Mouse (Mus musculus): Measurements from ENCODE around the gene Apon. TPM values are rescaled to one million over a fixed set of nuclear protein-coding genes. Genes with fewer than 3 reads are reported as not detected.
"Not testable (repeated sequence)": the region's sequence is repeated elsewhere in the genome, so short reads cannot be mapped to it uniquely, and the experiment has no call there.

Gene Apon
- polyA plus RNA-seq, 1 experiment from 2014 or later, result 0.70 TPM

DNA sequence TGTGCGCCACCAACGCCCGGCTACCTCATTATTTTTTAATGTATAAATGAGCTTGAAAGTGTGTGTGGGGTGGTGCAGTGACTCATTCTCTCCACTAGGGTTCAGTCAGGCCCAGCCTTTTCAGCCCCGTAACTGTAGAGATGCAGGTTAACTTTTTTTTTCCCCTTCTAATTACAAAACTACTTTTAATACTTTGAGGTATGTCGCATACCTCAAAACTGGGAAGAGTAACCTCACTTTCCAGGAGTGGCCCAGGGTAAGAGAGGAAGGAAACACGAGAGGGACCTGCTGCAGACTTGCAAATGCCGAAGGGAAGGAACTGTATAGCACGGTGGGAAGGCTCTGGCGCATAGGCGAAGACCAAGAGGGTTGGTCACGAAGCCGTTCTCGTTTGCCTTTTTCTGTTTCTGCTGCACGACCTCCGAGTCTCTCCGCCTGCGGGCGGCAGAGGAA lies 41.0 kb upstream of the Apon start:
- 2% methylated on average over 18 of the region's 18 CpGs for WGBS
- Histone ChIP-seq H3K4me3 (ENCODE audit: low read length) (peak overlapping the region; percentile 32), H3K27me3 (ENCODE audit: control insufficient read depth, insufficient read depth, low read length) (0 out of 2 replicates have a peak, but pooled peaks cover 6% of the 10 kb centered on the region), H3K9me3 (ENCODE audit: control insufficient read depth, low read length) (no peaks in the 10 kb centered on the region), H3K27ac (ENCODE audit: low read depth, low read length) (no peak overlapping the region), H3K4me1 (ENCODE audit: control insufficient read depth, insufficient read depth, low read length) (peaks cover 8% of the 10 kb centered on the region; the same call in 1 of the 2 replicates), H3K36me3 (ENCODE audit: control insufficient read depth, insufficient read depth, low read length) (peaks cover 5% of the 10 kb centered on the region), H3K4me2 (replicated peaks; ENCODE audit: low read depth, low read length) (peak overlapping the region; percentile 54), H3K9ac (ENCODE audit: low read depth, low read length) (peak overlapping the region; percentile 45; the same call in 1 of the 2 replicates)
- ATAC-seq (ENCODE audit: low FRiP score, low TSS enrichment), result peak; percentile 53

DNA sequence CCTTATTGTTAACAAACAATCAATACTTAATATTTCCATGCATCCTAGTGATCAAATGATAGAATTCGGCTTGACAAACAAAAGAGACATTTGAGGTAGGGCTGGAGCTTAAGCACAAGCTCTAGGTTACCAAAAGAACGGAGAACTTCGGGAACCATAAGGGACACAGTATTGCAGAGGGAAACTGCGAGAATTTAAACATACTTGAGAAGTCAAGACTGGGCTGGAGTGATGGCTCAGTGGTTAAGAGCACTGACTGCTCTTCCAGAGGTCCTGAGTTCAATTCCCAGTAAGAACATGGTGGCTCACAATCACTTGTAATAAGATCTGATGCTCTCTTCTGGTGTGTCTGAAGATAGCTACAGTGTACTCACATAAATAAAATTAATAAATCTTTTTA lies 39.8 kb upstream of the Apon start:
- ATAC-seq (ENCODE audit: low FRiP score, low TSS enrichment); H3K4me3 ChIP-seq (ENCODE audit: low read length); H3K36me3 ChIP-seq (ENCODE audit: control insufficient read depth, insufficient read depth, low read length); H3K9ac ChIP-seq (ENCODE audit: low read depth, low read length); H3K4me2 ChIP-seq (replicated peaks; ENCODE audit: low read depth, low read length); H3K4me1 ChIP-seq (ENCODE audit: control insufficient read depth, insufficient read depth, low read length); H3K9me3 ChIP-seq (ENCODE audit: control insufficient read depth, low read length); H3K27me3 ChIP-seq (ENCODE audit: control insufficient read depth, insufficient read depth, low read length); H3K27ac ChIP-seq (ENCODE audit: low read depth, low read length): not testable (repeated sequence)
- 85% methylated on average over 4 of the region's 4 CpGs for WGBS

DNA sequence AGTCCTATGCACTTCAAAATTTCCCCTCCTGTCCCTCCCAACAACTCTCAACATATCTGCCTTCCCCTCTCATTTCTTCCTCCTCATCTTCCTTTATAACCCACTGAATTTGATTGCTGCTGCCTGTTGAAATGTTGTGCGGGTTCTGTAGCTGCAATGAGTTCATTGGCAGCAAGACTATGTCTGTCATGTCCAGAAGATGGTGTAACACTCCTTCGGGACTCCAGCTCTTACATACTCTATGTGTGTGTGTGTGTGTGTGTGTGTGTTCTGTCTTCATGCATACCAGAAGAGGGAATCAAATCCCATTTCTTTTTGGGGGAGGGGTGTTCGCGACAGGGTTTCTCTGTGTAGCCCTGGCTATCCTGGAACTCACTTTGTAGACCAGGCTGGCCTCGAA lies 38.9 kb upstream of the Apon start:
- Histone ChIP-seq H3K4me3 (ENCODE audit: low read length) (no peak overlapping the region), H3K27me3 (ENCODE audit: control insufficient read depth, insufficient read depth, low read length) (0 out of 2 replicates have a peak, but pooled peaks cover 6% of the 10 kb centered on the region), H3K4me1 (ENCODE audit: control insufficient read depth, insufficient read depth, low read length) (peaks cover 8% of the 10 kb centered on the region; the same call in 1 of the 2 replicates), H3K36me3 (ENCODE audit: control insufficient read depth, insufficient read depth, low read length) (peaks cover 5% of the 10 kb centered on the region), H3K9ac (ENCODE audit: low read depth, low read length) (no peak overlapping the region), H3K9me3 (ENCODE audit: control insufficient read depth, low read length) (no peaks in the 10 kb centered on the region), H3K4me2 (replicated peaks; ENCODE audit: low read depth, low read length) (no peak overlapping the region), H3K27ac (ENCODE audit: low read depth, low read length) (no peak overlapping the region)
- 88% methylated on average over 5 of the region's 5 CpGs for WGBS
- ATAC-seq (ENCODE audit: low FRiP score, low TSS enrichment), result no peak

DNA sequence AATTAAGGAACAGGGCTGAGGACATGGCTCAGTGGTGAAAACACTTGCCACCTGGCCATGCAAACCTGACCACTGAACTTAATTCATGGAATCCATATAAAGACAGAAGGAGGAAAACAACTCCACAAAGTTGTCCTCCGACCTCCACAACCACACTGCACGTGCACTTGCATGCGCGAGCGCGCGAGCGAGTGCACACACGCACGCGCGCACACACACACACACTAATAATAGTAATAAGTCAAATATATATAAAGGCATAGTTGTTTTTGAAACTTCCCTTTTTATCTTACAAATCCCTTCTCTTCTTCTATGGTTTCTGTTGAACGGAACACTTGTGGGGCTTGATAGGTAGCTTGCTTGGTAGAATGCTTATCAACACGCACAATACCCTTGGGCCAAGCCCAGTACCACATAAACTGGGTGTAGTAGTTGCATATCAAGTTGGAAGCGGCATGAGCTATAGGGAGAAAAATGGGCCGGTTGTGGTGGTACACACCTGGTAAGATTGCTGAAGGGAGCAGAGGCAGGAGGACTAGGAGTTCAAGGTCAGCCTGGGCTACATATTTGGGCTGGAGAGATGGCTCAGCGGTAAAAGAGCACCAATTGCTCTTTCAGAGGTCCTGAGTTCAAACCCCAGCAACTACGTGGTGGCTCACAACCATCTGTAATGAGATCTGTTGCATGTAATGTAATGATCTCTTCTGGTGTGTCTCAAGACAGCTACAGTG lies 35.3 kb upstream of the Apon start:
- no peak overlapping the region for H3K27ac ChIP-seq (ENCODE audit: low read depth, low read length)
- H3K36me3 ChIP-seq (ENCODE audit: control insufficient read depth, insufficient read depth, low read length), result no peaks in the 10 kb centered on the region
- H3K9me3 ChIP-seq (ENCODE audit: control insufficient read depth, low read length), result no peaks in the 10 kb centered on the region
- H3K27me3 ChIP-seq (ENCODE audit: control insufficient read depth, insufficient read depth, low read length), result 0 out of 2 replicates have a peak, but pooled peaks cover 4% of the 10 kb centered on the region
- WGBS, result 91% methylated on average over 18 of the region's 18 CpGs
- H3K4me3 ChIP-seq (ENCODE audit: low read length), result no peak overlapping the region
- no peak for ATAC-seq (ENCODE audit: low FRiP score, low TSS enrichment)
- H3K9ac ChIP-seq (ENCODE audit: low read depth, low read length), result no peak overlapping the region
- H3K4me2 ChIP-seq (replicated peaks; ENCODE audit: low read depth, low read length), result no peak overlapping the region
- H3K4me1 ChIP-seq (ENCODE audit: control insufficient read depth, insufficient read depth, low read length), result no peaks in the 10 kb centered on the region

DNA sequence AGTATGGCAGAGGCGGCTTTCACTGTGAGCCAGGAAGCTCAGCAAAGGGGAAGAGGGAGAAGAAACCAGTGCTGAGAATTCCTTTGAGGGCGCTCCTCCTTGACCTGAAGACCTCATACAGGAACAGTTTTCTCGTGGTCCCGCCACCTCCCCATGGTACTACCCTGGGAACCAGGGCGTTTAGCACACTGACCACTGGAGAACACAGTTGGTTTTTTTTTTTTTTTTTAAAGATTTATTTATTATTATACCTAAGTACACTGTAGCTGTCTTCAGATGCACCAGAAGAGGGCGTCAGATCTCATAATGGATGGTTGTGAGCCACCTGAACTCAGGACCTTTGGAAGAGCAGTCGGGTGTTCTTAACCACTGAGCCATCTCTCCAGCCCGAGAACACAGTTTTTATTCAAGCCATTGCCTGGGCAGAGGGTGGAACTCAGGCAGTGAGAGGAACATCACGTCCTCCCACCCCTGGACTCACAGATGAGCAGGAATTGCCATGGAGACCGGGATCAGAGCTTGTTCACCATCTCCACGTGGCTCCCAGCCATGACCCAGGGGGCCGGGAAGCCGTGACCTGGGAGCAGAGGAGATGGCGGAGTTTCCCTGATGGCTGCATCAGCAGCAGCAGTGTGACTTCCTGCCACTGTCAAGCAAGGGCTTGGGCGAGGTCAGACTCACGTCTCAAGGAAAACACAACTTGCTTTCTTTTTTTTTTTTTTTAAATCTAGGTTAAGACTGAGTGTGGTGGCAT lies 32.2 kb upstream of the Apon start:
- H3K4me2 ChIP-seq (replicated peaks; ENCODE audit: low read depth, low read length), result no peak overlapping the region
- no peaks in the 10 kb centered on the region for H3K36me3 ChIP-seq (ENCODE audit: control insufficient read depth, insufficient read depth, low read length)
- WGBS, result 43% methylated on average over 16 of the region's 16 CpGs
- no peak overlapping the region for H3K9ac ChIP-seq (ENCODE audit: low read depth, low read length)
- no peaks in the 10 kb centered on the region for H3K4me1 ChIP-seq (ENCODE audit: control insufficient read depth, insufficient read depth, low read length)
- no peak for ATAC-seq (ENCODE audit: low FRiP score, low TSS enrichment)
- H3K4me3 ChIP-seq (ENCODE audit: low read length), result no peak overlapping the region
- H3K27ac ChIP-seq (ENCODE audit: low read depth, low read length), result no peak overlapping the region
- no peaks in the 10 kb centered on the region for H3K9me3 ChIP-seq (ENCODE audit: control insufficient read depth, low read length)
- H3K27me3 ChIP-seq (ENCODE audit: control insufficient read depth, insufficient read depth, low read length), result no peaks in the 10 kb centered on the region

DNA sequence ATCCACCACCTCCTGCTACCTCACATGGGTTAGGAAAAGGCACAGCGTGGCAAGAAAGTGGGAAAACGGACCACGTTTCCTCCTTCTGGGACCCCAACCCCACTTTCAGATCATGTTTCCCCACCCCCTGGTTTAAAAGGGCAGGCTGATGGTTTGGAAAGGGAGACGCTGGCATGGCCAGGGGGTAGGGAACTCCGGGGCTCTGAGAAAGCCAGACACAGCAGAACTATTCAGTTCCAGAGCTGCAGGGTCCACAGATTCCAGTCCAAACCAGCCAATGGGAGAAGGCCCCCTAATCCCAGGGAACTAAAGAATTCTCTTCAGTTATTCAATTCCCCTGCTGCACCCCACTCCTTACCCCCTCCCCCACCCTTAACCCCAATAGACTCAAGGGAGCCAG lies 28.8 kb upstream of the Apon start:
- H3K4me3 ChIP-seq (ENCODE audit: low read length), result no peak overlapping the region
- no peaks in the 10 kb centered on the region for H3K4me1 ChIP-seq (ENCODE audit: control insufficient read depth, insufficient read depth, low read length)
- H3K9ac ChIP-seq (ENCODE audit: low read depth, low read length), result no peak overlapping the region
- no peaks in the 10 kb centered on the region for H3K36me3 ChIP-seq (ENCODE audit: control insufficient read depth, insufficient read depth, low read length)
- ATAC-seq (ENCODE audit: low FRiP score, low TSS enrichment), result no peak
- H3K9me3 ChIP-seq (ENCODE audit: control insufficient read depth, low read length), result no peaks in the 10 kb centered on the region
- 50% methylated on average over 5 of the region's 5 CpGs for WGBS
- no peak overlapping the region for H3K27ac ChIP-seq (ENCODE audit: low read depth, low read length)
- no peaks in the 10 kb centered on the region for H3K27me3 ChIP-seq (ENCODE audit: control insufficient read depth, insufficient read depth, low read length)
- no peak overlapping the region for H3K4me2 ChIP-seq (replicated peaks; ENCODE audit: low read depth, low read length)

DNA sequence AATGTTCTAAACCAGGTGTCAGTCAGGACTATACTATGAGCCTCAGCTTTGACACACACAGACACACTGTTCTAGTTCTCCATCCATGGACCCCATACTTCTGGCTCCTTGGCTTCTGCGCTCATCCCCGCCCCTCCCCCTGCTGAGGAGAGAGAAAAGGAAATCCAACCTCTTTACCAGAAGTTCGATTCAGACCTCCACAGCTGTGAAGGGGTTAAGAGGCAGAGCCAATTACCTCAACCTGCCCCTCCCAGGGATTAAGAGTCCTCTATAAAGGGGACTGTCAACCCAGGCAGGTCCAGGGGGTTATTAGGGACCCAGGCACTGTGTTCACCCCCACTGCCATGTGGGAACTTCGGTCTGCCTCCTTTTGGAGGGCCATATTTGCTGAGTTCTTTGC lies 28.4 kb upstream of the Apon start, which contains the start of gene Mip:
Mip (plus strand) TSS at position 301 of the 400 bp plus-strand sequence.
- no peaks in the 10 kb centered on the region for H3K4me1 ChIP-seq (ENCODE audit: control insufficient read depth, insufficient read depth, low read length)
- no peaks in the 10 kb centered on the region for H3K27me3 ChIP-seq (ENCODE audit: control insufficient read depth, insufficient read depth, low read length)
- H3K4me3 ChIP-seq (ENCODE audit: low read length), result no peak within 1 kb of the TSS
- ATAC-seq (ENCODE audit: low FRiP score, low TSS enrichment), result no peak
- H3K9me3 ChIP-seq (ENCODE audit: control insufficient read depth, low read length), result no peaks in the 10 kb centered on the region
- H3K27ac ChIP-seq (ENCODE audit: low read depth, low read length), result no peak within 1 kb of the TSS
- H3K36me3 ChIP-seq (ENCODE audit: control insufficient read depth, insufficient read depth, low read length), result no peaks in the 10 kb centered on the region
- H3K4me2 ChIP-seq (replicated peaks; ENCODE audit: low read depth, low read length), result no peak within 1 kb of the TSS
- H3K9ac ChIP-seq (ENCODE audit: low read depth, low read length), result no peak within 1 kb of the TSS
- WGBS, result 44% methylated on average over 4 of the region's 4 CpGs

DNA sequence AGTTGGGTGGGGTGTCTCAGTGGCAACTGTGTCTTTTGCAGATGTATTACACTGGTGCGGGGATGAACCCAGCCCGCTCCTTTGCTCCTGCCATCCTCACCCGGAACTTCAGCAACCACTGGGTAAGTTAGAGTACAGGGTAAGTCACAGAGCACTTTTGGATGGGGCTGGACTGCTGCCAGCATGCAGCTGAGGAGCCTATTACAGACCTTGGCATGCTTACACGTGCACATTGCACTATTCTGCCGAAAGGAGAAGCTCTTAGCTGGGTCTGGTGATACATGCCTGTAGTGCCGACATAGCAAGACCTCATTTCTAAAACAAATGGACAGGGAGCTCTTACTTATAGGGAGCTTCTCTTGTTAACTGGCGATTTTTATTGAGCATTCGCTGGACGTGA lies 26.3 kb upstream of the Apon start:
- Histone ChIP-seq H3K4me3 (ENCODE audit: low read length) (no peak overlapping the region), H3K4me1 (ENCODE audit: control insufficient read depth, insufficient read depth, low read length) (peaks cover 6% of the 10 kb centered on the region), H3K9ac (ENCODE audit: low read depth, low read length) (no peak overlapping the region), H3K36me3 (ENCODE audit: control insufficient read depth, insufficient read depth, low read length) (no peaks in the 10 kb centered on the region), H3K27me3 (ENCODE audit: control insufficient read depth, insufficient read depth, low read length) (no peaks in the 10 kb centered on the region), H3K27ac (ENCODE audit: low read depth, low read length) (no peak overlapping the region), H3K4me2 (replicated peaks; ENCODE audit: low read depth, low read length) (no peak overlapping the region), H3K9me3 (ENCODE audit: control insufficient read depth, low read length) (no peaks in the 10 kb centered on the region)
- 83% methylated on average over 9 of the region's 9 CpGs for WGBS
- no peak for ATAC-seq (ENCODE audit: low FRiP score, low TSS enrichment)

DNA sequence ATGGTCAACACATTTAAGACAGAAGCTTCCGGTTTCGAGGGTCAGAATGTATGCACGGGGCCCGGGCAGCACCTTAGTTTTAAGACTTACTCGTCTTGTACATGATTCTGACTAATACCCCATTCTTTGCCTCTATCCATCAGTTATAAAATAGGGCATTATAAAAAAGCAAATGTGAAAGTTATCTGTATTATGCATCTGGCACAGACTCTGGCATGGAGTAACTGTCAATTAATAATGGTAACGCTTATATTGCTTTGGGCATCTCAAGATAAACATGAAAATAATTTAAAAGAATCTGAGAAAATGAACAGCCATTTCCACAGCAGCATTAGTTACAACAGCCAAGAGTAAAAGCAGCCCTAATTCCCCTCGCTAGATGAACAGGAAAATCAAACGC lies 25.9 kb upstream of the Apon start:
- Histone ChIP-seq H3K27ac (ENCODE audit: low read depth, low read length) (no peak overlapping the region), H3K27me3 (ENCODE audit: control insufficient read depth, insufficient read depth, low read length) (no peaks in the 10 kb centered on the region), H3K9me3 (ENCODE audit: control insufficient read depth, low read length) (no peaks in the 10 kb centered on the region), H3K4me1 (ENCODE audit: control insufficient read depth, insufficient read depth, low read length) (peaks cover 6% of the 10 kb centered on the region), H3K4me2 (replicated peaks; ENCODE audit: low read depth, low read length) (no peak overlapping the region), H3K9ac (ENCODE audit: low read depth, low read length) (no peak overlapping the region), H3K4me3 (ENCODE audit: low read length) (no peak overlapping the region), H3K36me3 (ENCODE audit: control insufficient read depth, insufficient read depth, low read length) (no peaks in the 10 kb centered on the region)
- 89% methylated on average over 8 of the region's 8 CpGs for WGBS
- no peak for ATAC-seq (ENCODE audit: low FRiP score, low TSS enrichment)
